Mouse (Mus musculus) spleen, postnatal 10 days (tissue): ENCODE measurements around the gene Dlg1.

Source experiments
- DNase-seq, 2 experiments: peaks; one replicate each; pipeline ENCODE4 v3.0.0; 2021 to 2022; ENCODE audit warnings: low spot score in 2 of 2

The Dlg1 gene

GRCm38 (mm10) chr16:31737761-31738160 is 74.5 kb downstream of the Dlg1 start:
- DNase-seq: no peak

- DNase-seq: no peak
Observed at GRCm38 (mm10) chr16:31740271-31740670, 77.0 kb downstream of the Dlg1 start.

- no peak for DNase-seq
Observed at GRCm38 (mm10) chr16:31740704-31741103, 77.5 kb downstream of the Dlg1 start.

- no peak for DNase-seq
Observed at GRCm38 (mm10) chr16:31750526-31750925, 87.3 kb downstream of the Dlg1 start.

- DNase-seq: peak in 1 of 2 experiments; percentile 29
Observed at GRCm38 (mm10) chr16:31754172-31755025, 91.2 kb downstream of the Dlg1 start.

- DNase-seq: no peak
Observed at GRCm38 (mm10) chr16:31755053-31755452, 91.8 kb downstream of the Dlg1 start.

- DNase-seq: no peak
Observed at GRCm38 (mm10) chr16:31756436-31756835, 93.2 kb downstream of the Dlg1 start.

GRCm38 (mm10) chr16:31757606-31758005 is 94.4 kb downstream of the Dlg1 start:
- no peak for DNase-seq

- DNase-seq: no peak
Observed at GRCm38 (mm10) chr16:31759416-31759815, 96.2 kb downstream of the Dlg1 start.

GRCm38 (mm10) chr16:31766298-31766697 is 103.1 kb downstream of the Dlg1 start:
- no peak for DNase-seq

GRCm38 (mm10) chr16:31766715-31767114 is 103.5 kb downstream of the Dlg1 start:
- DNase-seq: no peak

- no peak for DNase-seq
Observed at GRCm38 (mm10) chr16:31775924-31776323, 112.7 kb downstream of the Dlg1 start.

GRCm38 (mm10) chr16:31781015-31781414 is 117.8 kb downstream of the Dlg1 start:
- DNase-seq: no peak

GRCm38 (mm10) chr16:31790056-31790455 is 126.8 kb downstream of the Dlg1 start:
- no peak for DNase-seq

GRCm38 (mm10) chr16:31803644-31804043 is 140.4 kb downstream of the Dlg1 start:
- no peak for DNase-seq

- no peak for DNase-seq
Observed at GRCm38 (mm10) chr16:31826049-31826448, 162.8 kb downstream of the Dlg1 start.

GRCm38 (mm10) chr16:31830726-31831125 is 167.5 kb downstream of the Dlg1 start:
- DNase-seq: no peak

GRCm38 (mm10) chr16:31832630-31833422 is 169.6 kb downstream of the Dlg1 start:
- no peak for DNase-seq

GRCm38 (mm10) chr16:31834011-31834584 is 170.9 kb downstream of the Dlg1 start:
- no peak for DNase-seq

GRCm38 (mm10) chr16:31834662-31835318 is 171.5 kb downstream of the Dlg1 start:
- DNase-seq: no peak

- no peak for DNase-seq
Observed at GRCm38 (mm10) chr16:31837362-31837761, 174.1 kb downstream of the Dlg1 start.

- no peak for DNase-seq
Observed at GRCm38 (mm10) chr16:31844246-31844645, 181.0 kb downstream of the Dlg1 start.
